Mouse (Mus musculus) hindbrain, postnatal 0 days (tissue): Measurements from ENCODE around the gene Parvg. TPM values are rescaled to one million over a fixed set of nuclear protein-coding genes. Genes with fewer than 3 reads are reported as not detected.
A peak's percentile ranks its signal among the peaks of the same experiment; 100 is the strongest.

Experiments used
- ATAC-seq: fragments of 200-750 bp; cut with Nextera tagmentation; 2 replicates; pipeline ENCODE4 v1.8.0; 2017; ENCODE audit warnings: mild to moderate bottlenecking, moderate TSS enrichment, moderate library complexity
- DNase-seq: peaks from one replicate; pipeline ENCODE4 v3.0.0-alpha.2; 2015; ENCODE audit warnings: low spot score
- H3K27ac ChIP-seq: fragments of 300-500 bp; sonication (generic); 2 replicates; pipeline ENCODE4 v1.5.1; 2014; ENCODE audit warnings: mild to moderate bottlenecking
- H3K27me3 ChIP-seq: fragments of 300-500 bp; sonication (generic); 2 replicates; pipeline ENCODE4 v1.6.1; 2014; ENCODE audit warnings: low read length, mixed read lengths; ENCODE audit not compliant: insufficient read depth
- H3K36me3 ChIP-seq: fragments of 300-500 bp; sonication (generic); 2 replicates; pipeline ENCODE4 v1.6.1; 2014; ENCODE audit warnings: low read length, mixed read lengths; ENCODE audit not compliant: insufficient read depth
- H3K4me1 ChIP-seq: fragments of 300-500 bp; sonication (generic); 2 replicates; pipeline ENCODE4 v1.6.1; 2014; ENCODE audit warnings: antibody characterized with exemption, low read length, mixed read lengths; ENCODE audit not compliant: insufficient read depth
- H3K4me2 ChIP-seq: fragments of 300-500 bp; sonication (generic); 2 replicates; pipeline ENCODE4 v1.6.1; 2014; ENCODE audit warnings: low read depth, mild to moderate bottlenecking, low read length, moderate library complexity, mixed read lengths
- H3K4me3 ChIP-seq: fragments of 300-500 bp; sonication (generic); 2 replicates; pipeline ENCODE4 v1.5.1; 2014; ENCODE audit warnings: low read length
- H3K9ac ChIP-seq: fragments of 300-500 bp; sonication (generic); replicated peaks from 2 replicates; pipeline ENCODE4 v1.6.1; 2014; ENCODE audit warnings: mild to moderate bottlenecking, low read length, moderate library complexity, mixed read lengths
- H3K9me3 ChIP-seq: fragments of 300-500 bp; sonication (generic); 2 replicates; pipeline ENCODE4 v1.6.1; 2016; ENCODE audit warnings: low read length, mixed read lengths
- CTCF ChIP-seq: IDR thresholded peaks from 2 replicates; pipeline ENCODE4 v1.5.1; 2016; ENCODE audit warnings: antibody characterized with exemption, control low read depth, low read depth
- WGBS: fragments of 180-500 bp; shearing (Covaris S2); extraction: QIAGEN DNeasy Blood & Tissue Kit; methylation state at CpG from one replicate; pipeline ENCODE4 v1.1.7; 2014; 5-methylcytosine and 5-hydroxymethylcytosine counted together
- polyA plus RNA-seq: library from polyadenylated mRNA; unstranded; fragments of >200 nt; fragmentation: Nextera tagmentation; extraction: Ambion mirVana; gene quantifications from 2 replicates; pipeline ENCODE4 v1.2.1, GENCODE M21; 2015
- total RNA-seq: library from RNA; depleted of rRNA; stranded (reverse); fragments of >200 nt; gene quantifications from 2 replicates; pipeline ENCODE4 v1.2.3, GENCODE M21; 2014

Parvg gene
- total and polyA plus RNA-seq, 2 experiments from 2014 or later: 1.4 to 1.9 TPM

DNA sequence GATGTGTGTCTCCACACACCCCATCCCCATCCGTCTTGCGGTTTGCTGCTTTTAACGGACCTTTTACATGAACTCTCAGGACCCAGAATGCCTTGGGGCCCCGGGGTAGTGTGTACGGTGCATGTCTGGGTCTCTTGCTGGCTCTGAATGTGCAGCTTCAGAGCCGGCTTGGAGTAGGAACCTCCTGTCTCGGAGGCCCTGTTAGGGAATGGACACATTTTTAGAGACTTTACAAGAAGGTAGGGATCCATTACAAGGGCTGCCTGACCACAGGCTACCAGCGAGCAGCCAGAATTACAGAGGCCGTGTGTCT lies 10.3 kb upstream of the Parvg start:
- Histone ChIP-seq H3K4me2 (no peak overlapping the region), H3K9ac (no peak overlapping the region), H3K36me3 (no peaks in the 10 kb centered on the region), H3K4me1 (peaks cover 18% of the 10 kb centered on the region; the same call in 1 of the 2 replicates), H3K27me3 (no peaks in the 10 kb centered on the region), H3K4me3 (no peak overlapping the region), H3K27ac (no peak overlapping the region), H3K9me3 (no peaks in the 10 kb centered on the region)
- DNase-seq: no peak
- ATAC-seq: no peak
- whole genome bisulfite sequencing: 35% methylated on average over 9 of the region's 9 CpGs
- no peak for TF ChIP-seq CTCF

DNA sequence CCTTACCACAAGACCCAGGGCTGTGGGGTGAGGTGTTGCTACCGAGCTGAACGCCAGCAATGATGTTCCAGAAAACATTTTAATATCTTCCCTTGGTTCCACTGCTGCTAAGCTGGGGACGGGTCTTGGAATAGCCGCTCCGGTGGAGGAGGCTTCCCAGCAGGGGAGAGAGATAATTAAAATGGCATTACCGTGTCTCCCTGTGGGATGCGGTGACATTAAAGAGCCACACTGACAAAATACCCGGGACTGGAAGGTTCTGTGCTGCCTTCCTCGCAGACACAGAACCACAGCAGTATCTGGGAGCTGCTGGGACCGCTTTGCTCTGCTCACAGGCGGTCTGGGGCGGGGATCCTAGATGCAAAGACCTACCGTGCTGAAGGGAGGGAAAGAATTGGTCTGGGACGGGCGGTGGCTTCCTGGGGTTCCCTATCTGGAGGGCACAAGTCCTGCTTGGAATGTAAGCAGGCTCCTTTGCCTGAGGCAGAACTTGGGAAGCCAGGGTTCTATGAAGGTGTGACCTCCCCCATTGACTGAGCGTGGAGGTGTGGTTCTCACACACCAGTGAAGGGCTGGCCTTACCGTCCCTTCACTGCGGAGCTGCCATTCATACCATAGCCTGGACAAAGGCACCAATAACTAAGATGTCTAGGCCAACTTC lies 9.3 kb upstream of the Parvg start:
- Histone ChIP-seq H3K4me3 (no peak overlapping the region), H3K27ac (peak overlapping the region; percentile 62; the same call in 1 of the 2 replicates), H3K4me1 (peaks cover 18% of the 10 kb centered on the region; the same call in 1 of the 2 replicates), H3K27me3 (no peaks in the 10 kb centered on the region), H3K4me2 (no peak overlapping the region), H3K36me3 (no peaks in the 10 kb centered on the region), H3K9ac (no peak overlapping the region), H3K9me3 (no peaks in the 10 kb centered on the region)
- TF ChIP-seq CTCF: no peak
- 32% methylated on average over 18 of the region's 18 CpGs for WGBS
- ATAC-seq (no peak), DNase-seq (peak; percentile 63)

DNA sequence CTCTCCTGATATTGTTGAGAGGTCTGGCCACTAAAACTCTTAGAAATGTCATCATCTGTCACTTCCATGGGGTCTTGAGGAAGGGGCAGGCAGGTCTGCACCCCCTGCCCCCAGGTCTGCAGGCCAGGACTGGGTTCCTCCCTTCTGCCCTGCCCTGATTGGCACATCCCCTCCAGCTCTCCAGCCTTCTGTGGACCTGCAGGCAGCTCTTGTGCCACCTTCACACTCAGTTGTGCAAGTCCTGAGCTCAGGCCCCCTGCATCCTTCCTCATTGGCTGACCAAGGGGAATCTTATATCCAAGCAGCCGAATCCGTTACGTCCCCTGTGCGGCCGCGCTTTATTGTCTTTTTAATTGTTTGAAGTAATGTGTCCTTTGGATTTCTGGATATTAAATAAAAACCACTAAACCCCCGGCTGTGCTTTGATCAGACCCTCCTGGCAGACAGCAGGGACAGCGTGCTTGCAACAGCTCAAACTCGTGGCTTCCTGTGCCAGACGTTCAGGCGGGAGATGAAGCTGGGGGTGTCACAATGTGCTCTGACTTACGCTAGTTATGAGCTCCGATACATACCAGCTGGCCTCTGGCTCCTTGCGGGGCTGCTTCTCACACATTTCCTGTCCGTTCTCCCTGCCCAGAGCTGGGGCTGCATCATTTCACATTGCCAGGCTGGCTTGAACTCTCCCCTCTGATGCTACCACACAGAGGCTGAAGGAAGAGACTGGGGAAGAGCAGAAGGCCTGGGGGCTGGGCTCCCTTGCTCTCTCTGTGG lies 8.4 kb upstream of the Parvg start:
- ATAC-seq: 0 out of 2 replicates have a peak, but pooled peaks have one; percentile 40
- WGBS: 36% methylated on average over 15 of the region's 15 CpGs
- DNase-seq: peak; percentile 58
- no peak for TF ChIP-seq CTCF
- no peak overlapping the region for H3K4me3 ChIP-seq
- H3K9me3 ChIP-seq: no peaks in the 10 kb centered on the region
- no peak overlapping the region for H3K9ac ChIP-seq
- H3K4me2 ChIP-seq: no peak overlapping the region
- peak overlapping the region; percentile 62; the same call in 1 of the 2 replicates for H3K27ac ChIP-seq
- H3K27me3 ChIP-seq: no peaks in the 10 kb centered on the region
- peaks cover 18% of the 10 kb centered on the region; the same call in 1 of the 2 replicates for H3K4me1 ChIP-seq
- no peaks in the 10 kb centered on the region for H3K36me3 ChIP-seq

DNA sequence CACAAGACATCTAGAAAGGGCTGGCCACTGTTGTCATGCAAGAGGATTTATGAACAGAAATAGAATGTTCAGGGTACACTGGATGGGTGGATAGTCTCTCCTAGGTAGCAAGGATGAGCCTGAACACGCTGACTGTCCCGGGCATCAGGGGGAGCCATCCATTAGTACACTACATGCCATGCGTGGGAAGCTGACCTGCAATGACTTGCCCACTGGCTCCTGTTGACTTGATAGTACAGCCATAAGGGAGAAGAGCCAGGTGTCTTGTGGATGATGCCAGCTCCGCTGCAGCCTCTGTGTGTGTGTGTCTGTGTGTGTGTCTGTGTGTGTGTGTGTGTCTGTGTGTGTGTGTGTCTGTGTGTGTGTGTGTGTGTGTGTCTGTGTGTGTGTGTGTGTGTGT lies 4.4 kb upstream of the Parvg start:
- TF ChIP-seq CTCF: no peak
- Histone ChIP-seq H3K27me3 (no peaks in the 10 kb centered on the region), H3K9me3 (no peaks in the 10 kb centered on the region), H3K27ac (no peak overlapping the region), H3K9ac (no peak overlapping the region), H3K36me3 (no peaks in the 10 kb centered on the region), H3K4me1 (peaks cover 14% of the 10 kb centered on the region; the same call in 1 of the 2 replicates), H3K4me3 (no peak overlapping the region), H3K4me2 (no peak overlapping the region)
- WGBS: 92% methylated on average over 4 of the region's 4 CpGs
- DNase-seq (no peak), ATAC-seq (no peak)

DNA sequence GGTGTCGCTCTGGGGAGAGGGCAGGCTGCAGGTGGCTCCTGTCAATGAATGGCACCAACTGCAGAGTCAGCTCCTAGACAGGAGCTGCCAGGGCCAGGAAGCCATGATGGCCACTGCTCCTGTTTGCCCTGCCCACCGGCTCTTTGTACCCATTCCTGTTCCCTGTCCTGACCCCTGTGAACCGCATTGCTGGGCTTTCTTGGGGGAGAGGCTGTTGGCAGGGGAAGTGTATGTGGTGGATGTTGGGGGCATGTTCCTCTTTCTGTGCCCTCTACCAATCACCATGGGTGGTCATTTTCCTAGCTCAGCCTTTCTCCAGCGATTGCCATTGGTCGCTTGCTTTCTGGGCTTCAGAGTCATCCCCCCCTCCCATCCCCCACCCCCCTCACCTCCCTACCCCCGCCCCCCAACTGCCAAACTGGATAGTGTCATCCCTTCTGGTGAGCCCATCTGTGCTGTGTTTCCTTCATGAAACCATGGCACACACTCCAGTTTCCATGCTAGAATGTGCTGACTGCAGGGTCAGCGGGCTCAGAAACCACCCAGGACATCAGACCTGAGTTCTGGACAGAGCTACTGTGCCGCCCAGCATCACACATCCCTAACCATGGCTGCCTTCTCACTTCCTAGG lies 2.2 kb upstream of the Parvg start:
- Histone ChIP-seq H3K4me2 (no peak overlapping the region), H3K4me3 (no peak overlapping the region), H3K27ac (no peak overlapping the region), H3K9ac (no peak overlapping the region), H3K9me3 (no peaks in the 10 kb centered on the region), H3K36me3 (no peaks in the 10 kb centered on the region), H3K4me1 (no peaks in the 10 kb centered on the region), H3K27me3 (no peaks in the 10 kb centered on the region)
- WGBS: 68% methylated on average over 8 of the region's 8 CpGs
- ATAC-seq: 0 out of 2 replicates have a peak, but pooled peaks have one; percentile 31
- DNase-seq: peak; percentile 48
- TF ChIP-seq CTCF: no peak

DNA sequence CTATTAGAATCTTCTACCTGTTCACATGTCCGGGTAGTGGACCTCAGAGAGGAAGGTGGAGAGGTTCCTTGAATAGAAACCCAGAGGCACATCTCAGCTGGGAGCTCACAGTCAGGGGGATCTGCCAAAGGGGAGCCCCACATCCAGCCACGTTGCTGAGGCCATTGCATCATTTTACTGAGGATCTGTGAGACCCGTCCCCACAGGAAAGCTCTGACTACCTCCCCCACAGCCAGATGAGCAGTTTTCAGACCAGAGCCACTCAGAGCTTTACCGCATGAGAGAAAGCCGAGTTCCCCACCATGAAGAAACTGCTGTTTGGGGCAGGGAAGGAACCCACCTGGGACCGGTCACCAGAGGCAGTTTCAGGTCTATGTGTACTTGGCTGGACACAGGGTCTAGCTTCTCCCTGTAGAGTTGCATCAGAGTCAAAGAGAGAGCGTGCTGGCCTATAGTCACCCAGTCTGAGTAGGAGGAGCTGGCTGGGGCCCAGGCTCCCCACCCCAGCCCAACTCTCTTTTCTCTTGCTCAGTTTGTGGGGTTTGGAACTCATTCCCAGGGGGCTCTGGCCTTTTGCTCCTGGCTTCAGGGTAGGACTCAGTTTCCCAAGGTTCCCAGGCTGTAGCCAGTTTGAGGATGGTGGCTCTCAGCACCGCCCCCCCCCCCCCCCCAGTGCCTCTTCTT lies 1.2 kb downstream of the Parvg start:
- ATAC-seq: no peak
- WGBS: 65% methylated on average over 8 of the region's 8 CpGs
- no peak for DNase-seq
- no peaks in the 10 kb centered on the region for H3K27me3 ChIP-seq
- no peaks in the 10 kb centered on the region for H3K9me3 ChIP-seq
- no peak overlapping the region for H3K4me2 ChIP-seq
- H3K36me3 ChIP-seq: no peaks in the 10 kb centered on the region
- no peaks in the 10 kb centered on the region for H3K4me1 ChIP-seq
- H3K27ac ChIP-seq: no peak overlapping the region
- no peak overlapping the region for H3K4me3 ChIP-seq
- TF ChIP-seq CTCF: no peak
- no peak overlapping the region for H3K9ac ChIP-seq
